Mouse (Mus musculus): ENCODE measurements at regions not wholly inside any gene's neighbourhood (a gene's known extent, or its start where the extent isn't known, plus 50 kb on each side); places are given as distances from the start of the nearest gene placed in this dataset.
"Not testable (repeated sequence)": the region's sequence is repeated elsewhere in the genome, so short reads cannot be mapped to it uniquely, and the experiment has no call there.

GRCm38 (mm10) chr16:93308666-93309360, 295.1 kb downstream of the Setd4 start:
- no peaks in the 10 kb centered on the region for H3K36me3 ChIP-seq (ENCODE audit: control insufficient read depth, insufficient read depth, low read length)
- H3K4me2 ChIP-seq (replicated peaks; ENCODE audit: low read depth, low read length, severe bottlenecking), result no peak overlapping the region
- no peak overlapping the region for H3K27ac ChIP-seq (replicated peaks; ENCODE audit: low read depth, low read length)
- no peaks in the 10 kb centered on the region for H3K27me3 ChIP-seq (ENCODE audit: control insufficient read depth, insufficient read depth, low read length)
- H3K4me3 ChIP-seq (replicated peaks; ENCODE audit: low read length), result no peak overlapping the region
- H3K4me1 ChIP-seq (ENCODE audit: control insufficient read depth, insufficient read depth, low read length), result 0 out of 2 replicates have a peak, but pooled peaks cover 2% of the 10 kb centered on the region
- no peaks in the 10 kb centered on the region for H3K9me3 ChIP-seq (ENCODE audit: control insufficient read depth, low read length)
- 90% methylated on average over 2 of the region's 2 CpGs for WGBS
- no peak for TF ChIP-seq POLR2A (IDR thresholded peaks at IDR 0.05; ENCODE audit: borderline replicate concordance, extremely low read depth, insufficient read depth, insufficient read length)
- no peak for ATAC-seq (ENCODE audit: low FRiP score, low read depth)
- no peak for DNase-seq (ENCODE audit: low spot score)
- no peak overlapping the region for H3K9ac ChIP-seq (ENCODE audit: low read depth, low read length, severe bottlenecking)

GRCm38 (mm10) chr16:93306951-93307350, 296.9 kb downstream of the Setd4 start:
- H3K4me1 ChIP-seq (ENCODE audit: control insufficient read depth, insufficient read depth, low read length), result no peaks in the 10 kb centered on the region
- H3K27me3 ChIP-seq (ENCODE audit: control insufficient read depth, insufficient read depth, low read length), result no peaks in the 10 kb centered on the region
- no peaks in the 10 kb centered on the region for H3K36me3 ChIP-seq (ENCODE audit: control insufficient read depth, insufficient read depth, low read length)
- H3K27ac ChIP-seq (replicated peaks; ENCODE audit: low read depth, low read length), result no peak overlapping the region
- TF ChIP-seq POLR2A (IDR thresholded peaks at IDR 0.05; ENCODE audit: borderline replicate concordance, extremely low read depth, insufficient read depth, insufficient read length), result no peak
- 92% methylated on average over 18 of the region's 18 CpGs for WGBS
- ATAC-seq (ENCODE audit: low FRiP score, low read depth) (no peak), DNase-seq (ENCODE audit: low spot score) (no peak)
- H3K4me3 ChIP-seq (replicated peaks; ENCODE audit: low read length), result no peak overlapping the region
- H3K4me2 ChIP-seq (replicated peaks; ENCODE audit: low read depth, low read length, severe bottlenecking), result no peak overlapping the region
- no peak overlapping the region for H3K9ac ChIP-seq (ENCODE audit: low read depth, low read length, severe bottlenecking)
- H3K9me3 ChIP-seq (ENCODE audit: control insufficient read depth, low read length), result no peaks in the 10 kb centered on the region

GRCm38 (mm10) chr16:93306140-93306539, 297.7 kb downstream of the Setd4 start:
- DNase-seq (ENCODE audit: low spot score); H3K4me1 ChIP-seq (ENCODE audit: control insufficient read depth, insufficient read depth, low read length); H3K27me3 ChIP-seq (ENCODE audit: control insufficient read depth, insufficient read depth, low read length); H3K4me3 ChIP-seq (replicated peaks; ENCODE audit: low read length); H3K36me3 ChIP-seq (ENCODE audit: control insufficient read depth, insufficient read depth, low read length); H3K27ac ChIP-seq (replicated peaks; ENCODE audit: low read depth, low read length); H3K9me3 ChIP-seq (ENCODE audit: control insufficient read depth, low read length); H3K4me2 ChIP-seq (replicated peaks; ENCODE audit: low read depth, low read length, severe bottlenecking); ATAC-seq (ENCODE audit: low FRiP score, low read depth); H3K9ac ChIP-seq (ENCODE audit: low read depth, low read length, severe bottlenecking): not testable (repeated sequence)
- WGBS, result 40% methylated on average over 7 of the region's 7 CpGs

- no peaks in the 10 kb centered on the region for H3K9me3 ChIP-seq (ENCODE audit: control insufficient read depth, low read length)
- no peak overlapping the region for H3K4me2 ChIP-seq (replicated peaks; ENCODE audit: low read depth, low read length, severe bottlenecking)
- H3K4me3 ChIP-seq (replicated peaks; ENCODE audit: low read length), result no peak overlapping the region
- H3K36me3 ChIP-seq (ENCODE audit: control insufficient read depth, insufficient read depth, low read length), result no peaks in the 10 kb centered on the region
- 45% methylated on average over 4 of the region's 5 CpGs for WGBS
- DNase-seq (ENCODE audit: low spot score), result no peak
- H3K27ac ChIP-seq (replicated peaks; ENCODE audit: low read depth, low read length), result no peak overlapping the region
- no peak for TF ChIP-seq POLR2A (IDR thresholded peaks at IDR 0.05; ENCODE audit: borderline replicate concordance, extremely low read depth, insufficient read depth, insufficient read length)
- no peak for ATAC-seq (ENCODE audit: low FRiP score, low read depth)
- no peaks in the 10 kb centered on the region for H3K27me3 ChIP-seq (ENCODE audit: control insufficient read depth, insufficient read depth, low read length)
- H3K9ac ChIP-seq (ENCODE audit: low read depth, low read length, severe bottlenecking), result no peak overlapping the region
- peaks cover 14% of the 10 kb centered on the region for H3K4me1 ChIP-seq (ENCODE audit: control insufficient read depth, insufficient read depth, low read length)
These were observed 309.4 kb downstream of the Setd4 start for GRCm38 (mm10) chr16:93294430-93294829.

- no peaks in the 10 kb centered on the region for H3K9me3 ChIP-seq (ENCODE audit: control insufficient read depth, low read length)
- ATAC-seq (ENCODE audit: low FRiP score, low read depth) (peak; percentile 86), DNase-seq (ENCODE audit: low spot score) (peak; percentile 89)
- H3K36me3 ChIP-seq (ENCODE audit: control insufficient read depth, insufficient read depth, low read length), result no peaks in the 10 kb centered on the region
- H3K27me3 ChIP-seq (ENCODE audit: control insufficient read depth, insufficient read depth, low read length), result no peaks in the 10 kb centered on the region
- H3K4me2 ChIP-seq (replicated peaks; ENCODE audit: low read depth, low read length, severe bottlenecking), result 0 out of 2 replicates have a peak overlapping the region, but pooled peaks have one; percentile 10
- H3K4me3 ChIP-seq (replicated peaks; ENCODE audit: low read length), result no peak overlapping the region
- TF ChIP-seq POLR2A (IDR thresholded peaks at IDR 0.05; ENCODE audit: borderline replicate concordance, extremely low read depth, insufficient read depth, insufficient read length), result no peak
- H3K4me1 ChIP-seq (ENCODE audit: control insufficient read depth, insufficient read depth, low read length), result peaks cover 14% of the 10 kb centered on the region
- WGBS, result 18% methylated on average over 13 of the region's 13 CpGs
- H3K9ac ChIP-seq (ENCODE audit: low read depth, low read length, severe bottlenecking), result no peak overlapping the region
- H3K27ac ChIP-seq (replicated peaks; ENCODE audit: low read depth, low read length), result no peak overlapping the region
These were observed 310.8 kb downstream of the Setd4 start for GRCm38 (mm10) chr16:93292965-93293653.
